Mouse (Mus musculus): ENCODE data around the gene Gm8994.

The Gm8994 gene

GRCm38 (mm10) chr6:136353399-136354184 is 26.3 kb downstream of the Gm8994 start:
- in situ Hi-C loops (cut with MboI; ENCODE audit: unreplicated experiment in 2 of 2): loop anchor here (25.0 kb wide), 1 partner anchor 1266 kb away; no protein-coding TSS in a partner anchor

GRCm38 (mm10) chr6:136358471-136358870 is 31.1 kb downstream of the Gm8994 start:
- in situ Hi-C loops (cut with MboI; ENCODE audit: unreplicated experiment in 2 of 2): loop anchor here (25.0 kb wide), 1 partner anchor 1271 kb away; no protein-coding TSS in a partner anchor

- in situ Hi-C loops (cut with MboI; ENCODE audit: unreplicated experiment in 2 of 2): loop anchor here (25.0 kb wide), 1 partner anchor 1276 kb away; no protein-coding TSS in a partner anchor
Observed at GRCm38 (mm10) chr6:136363313-136363712, 36.0 kb downstream of the Gm8994 start.

GRCm38 (mm10) chr6:136364008-136364407 is 36.7 kb downstream of the Gm8994 start:
- in situ Hi-C loops (cut with MboI; ENCODE audit: unreplicated experiment in 2 of 2): loop anchor here (25.0 kb wide), 1 partner anchor 1277 kb away; no protein-coding TSS in a partner anchor

GRCm38 (mm10) chr6:136364430-136365098 is 37.2 kb downstream of the Gm8994 start:
- in situ Hi-C loops (cut with MboI; ENCODE audit: unreplicated experiment in 2 of 2): loop anchor here (25.0 kb wide), 1 partner anchor 1277 kb away; no protein-coding TSS in a partner anchor

- in situ Hi-C loops (cut with MboI; ENCODE audit: unreplicated experiment in 2 of 2): no loop called here
Observed at GRCm38 (mm10) chr6:136376097-136376496, 48.8 kb downstream of the Gm8994 start.
